Mouse (Mus musculus) liver, adult 2 months (tissue): ENCODE data around the gene Mef2d. TPM values are rescaled to one million over a fixed set of nuclear protein-coding genes. Genes with fewer than 3 reads are reported as not detected.

ENCODE experiments used
- DNase-seq: peaks from one replicate; pipeline ENCODE4 v3.0.0-alpha.2; 2011; ENCODE audit warnings: low read depth, low spot score; ENCODE audit errors: extremely low read depth
- H3K27ac ChIP-seq: fragments of 200-500 bp; replicated peaks from 2 replicates; pipeline ENCODE4 v1.5.1; 2012; ENCODE audit warnings: low read depth, mild to moderate bottlenecking, control low read depth, inconsistent platforms, low read length; ENCODE audit not compliant: insufficient read depth
- H3K27me3 ChIP-seq: fragments of 200-500 bp; 2 replicates; pipeline ENCODE4 v1.6.1; 2012; ENCODE audit warnings: mild to moderate bottlenecking, moderate library complexity, low read length, inconsistent platforms; ENCODE audit not compliant: control insufficient read depth, insufficient read depth
- H3K36me3 ChIP-seq: fragments of 200-500 bp; 2 replicates; pipeline ENCODE4 v1.6.1; 2012; ENCODE audit warnings: low read length, inconsistent platforms; ENCODE audit not compliant: control insufficient read depth, insufficient read depth
- H3K4me1 ChIP-seq: fragments of 200-500 bp; 2 replicates; pipeline ENCODE4 v1.6.1; 2011; ENCODE audit warnings: low read length; ENCODE audit not compliant: control insufficient read depth, insufficient read depth
- H3K4me3 ChIP-seq: fragments of 200-500 bp; 2 replicates; pipeline ENCODE4 v1.5.1; 2011; ENCODE audit warnings: low read depth, mild to moderate bottlenecking, control low read depth, low read length, moderate library complexity; ENCODE audit not compliant: insufficient read depth
- H3K79me2 ChIP-seq: fragments of 200-500 bp; 2 replicates; pipeline ENCODE4 v1.6.1; 2012; ENCODE audit warnings: inconsistent platforms, mild to moderate bottlenecking, low read length, moderate library complexity; ENCODE audit not compliant: control insufficient read depth, insufficient read depth
- H3K9ac ChIP-seq: fragments of 200-500 bp; 2 replicates; pipeline ENCODE4 v1.6.1; 2012; ENCODE audit warnings: low read depth, mild to moderate bottlenecking, control low read depth, inconsistent platforms, low read length
- CTCF ChIP-seq: fragments of 200-500 bp; IDR thresholded peaks from 2 replicates; pipeline ENCODE4 v1.5.1; 2011; ENCODE audit warnings: low read depth, low read length, control low read depth
- POLR2A ChIP-seq: fragments of 200-500 bp; IDR thresholded peaks from 2 replicates; pipeline ENCODE4 v1.6.1; 2011; ENCODE audit warnings: low read length, control low read depth; ENCODE audit not compliant: insufficient read depth; ENCODE audit errors: extremely low read depth
- WGBS: fragments of 180-500 bp; shearing (Covaris S2); methylation state at CpG from one replicate; pipeline ENCODE4 v1.1.7; 2018; 5-methylcytosine and 5-hydroxymethylcytosine counted together
- polyA plus RNA-seq: library from polyadenylated mRNA; depleted of rRNA; stranded (reverse); fragments of >200 nt; gene quantifications from 2 replicates; pipeline ENCODE4 v1.2.3, GENCODE M21; 2012
- total RNA-seq: library from RNA; depleted of rRNA; stranded (reverse); fragments of >200 nt; gene quantifications from 2 replicates; pipeline ENCODE4 v1.2.3, GENCODE M21; 2014

The Mef2d gene
- total and polyA plus RNA-seq, 2 experiments = 3.7 to 22.2 TPM

DNA sequence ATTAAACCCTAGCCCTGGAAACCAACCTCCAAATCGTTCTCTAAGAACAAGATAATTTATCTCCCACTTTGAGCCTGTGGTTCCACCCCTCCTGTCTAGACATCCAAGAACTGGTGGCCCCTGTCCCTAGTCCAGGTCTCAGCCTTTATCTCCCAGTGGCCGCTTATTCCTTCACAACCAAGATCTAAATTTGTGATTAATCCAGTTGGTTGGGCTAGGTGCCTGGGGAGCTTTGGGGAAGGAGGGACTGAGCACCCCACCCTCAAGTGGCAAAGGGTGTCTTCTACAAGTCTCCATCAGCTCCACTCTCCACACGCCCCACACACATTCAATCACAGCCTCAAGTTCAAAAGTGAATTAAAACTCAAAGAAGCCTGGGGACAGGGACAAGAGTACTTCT lies 64.3 kb downstream of the Mef2d start:
- TF ChIP-seq POLR2A (no peak), CTCF (no peak)
- 18% methylated on average over 3 of the region's 3 CpGs for WGBS
- H3K79me2 ChIP-seq = no peaks in the 10 kb centered on the region
- H3K27ac ChIP-seq = no peak overlapping the region
- no peak overlapping the region for H3K4me3 ChIP-seq
- H3K27me3 ChIP-seq = peaks cover 32% of the 10 kb centered on the region
- H3K9ac ChIP-seq = no peak overlapping the region
- no peaks in the 10 kb centered on the region for H3K4me1 ChIP-seq
- H3K36me3 ChIP-seq = no peaks in the 10 kb centered on the region
- no peak for DNase-seq

DNA sequence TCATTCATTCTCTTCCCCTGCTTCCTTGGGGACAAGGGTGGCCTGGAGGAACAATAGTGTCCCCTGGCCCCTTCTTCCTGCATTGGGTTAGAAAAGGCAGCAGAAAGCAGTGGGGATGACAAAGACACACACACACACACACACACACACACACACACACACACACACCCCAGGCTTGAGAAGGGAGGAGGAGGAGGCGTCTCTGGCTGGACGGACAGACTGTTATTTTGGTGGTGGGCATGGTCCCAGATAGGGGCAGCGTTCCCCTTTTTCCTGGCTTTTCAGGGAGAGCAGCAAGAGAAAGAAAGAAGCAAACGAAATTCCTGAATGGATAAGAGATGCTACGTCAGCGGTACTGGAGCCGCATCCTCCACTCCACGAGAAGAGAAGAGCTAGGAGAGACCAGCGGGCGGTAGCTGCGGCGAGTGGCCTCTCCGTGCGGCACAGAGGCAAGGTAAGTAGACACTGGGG lies 64.8 kb downstream of the Mef2d start:
- no peak for DNase-seq
- no peak overlapping the region for H3K27ac ChIP-seq
- no peaks in the 10 kb centered on the region for H3K36me3 ChIP-seq
- WGBS = 6% methylated on average over 14 of the region's 14 CpGs
- H3K4me1 ChIP-seq = no peaks in the 10 kb centered on the region
- no peak overlapping the region for H3K4me3 ChIP-seq
- H3K79me2 ChIP-seq = no peaks in the 10 kb centered on the region
- H3K9ac ChIP-seq = no peak overlapping the region
- H3K27me3 ChIP-seq = peaks cover 29% of the 10 kb centered on the region
- TF ChIP-seq POLR2A (no peak), CTCF (no peak)

DNA sequence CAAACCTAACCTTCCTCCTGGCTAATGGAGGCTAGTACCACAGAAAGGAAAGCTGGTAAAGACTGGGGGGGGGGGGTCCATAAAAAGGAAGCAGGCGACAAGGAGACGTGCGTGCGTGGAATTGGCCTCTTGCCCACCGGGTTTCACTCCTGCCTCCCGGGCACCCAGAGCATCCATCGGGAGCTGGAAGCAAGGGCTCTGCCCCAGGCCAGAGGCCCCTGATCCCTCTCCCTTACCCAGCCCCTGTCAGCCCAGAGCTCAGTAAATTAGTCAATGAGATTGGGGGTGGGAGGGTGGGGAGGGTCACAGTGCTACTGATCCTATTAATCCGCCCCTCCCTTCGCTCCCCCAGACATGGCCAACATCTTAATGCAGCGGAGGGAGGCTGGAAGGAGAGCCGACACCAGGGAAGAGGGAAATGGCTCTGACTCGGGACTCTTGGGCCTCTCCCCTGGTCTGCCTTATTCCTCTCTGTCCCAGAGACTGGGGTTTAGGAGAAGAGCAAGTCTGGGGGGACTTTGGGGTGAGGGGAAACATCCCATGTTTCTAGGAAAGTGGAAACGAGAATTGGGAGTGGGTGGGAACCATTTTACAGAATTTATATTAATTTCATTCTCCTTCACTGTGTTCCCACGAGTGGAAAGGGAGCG lies 65.4 kb downstream of the Mef2d start:
- Histone ChIP-seq H3K79me2 (no peaks in the 10 kb centered on the region), H3K27me3 (peaks cover 29% of the 10 kb centered on the region), H3K4me1 (no peaks in the 10 kb centered on the region), H3K36me3 (no peaks in the 10 kb centered on the region), H3K4me3 (no peak overlapping the region), H3K9ac (no peak overlapping the region), H3K27ac (no peak overlapping the region)
- no peak for DNase-seq
- WGBS = 10% methylated on average over 15 of the region's 15 CpGs
- TF ChIP-seq CTCF (no peak), POLR2A (no peak)

DNA sequence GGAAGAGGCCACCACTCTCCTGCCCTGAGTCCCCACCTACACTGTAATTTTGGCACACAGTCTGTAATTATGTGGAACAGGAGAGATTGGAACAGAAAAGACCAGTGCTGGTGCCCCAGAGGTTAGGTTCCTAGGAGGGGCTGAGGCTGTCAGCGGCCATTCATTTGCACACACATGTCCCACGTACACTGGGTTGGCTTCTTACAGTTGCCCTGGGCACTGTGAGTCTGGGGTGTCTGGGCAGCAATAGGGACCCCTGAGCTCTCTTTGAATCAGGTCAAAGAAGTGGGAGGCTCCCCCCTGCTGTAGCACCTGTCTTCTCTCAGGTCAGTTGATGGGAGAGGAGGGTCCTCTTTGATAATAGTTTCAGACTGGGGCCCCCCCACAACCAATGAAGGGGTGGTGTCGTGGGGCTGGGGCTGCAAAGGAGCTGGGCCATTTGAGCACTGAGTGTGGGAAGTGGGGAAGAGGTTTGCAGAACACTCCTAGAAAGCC lies 66.1 kb downstream of the Mef2d start:
- H3K9ac ChIP-seq = no peak overlapping the region
- no peaks in the 10 kb centered on the region for H3K4me1 ChIP-seq
- no peak for TF ChIP-seq CTCF
- no peak for TF ChIP-seq POLR2A
- H3K79me2 ChIP-seq = no peaks in the 10 kb centered on the region
- H3K4me3 ChIP-seq = no peak overlapping the region
- no peaks in the 10 kb centered on the region for H3K36me3 ChIP-seq
- DNase-seq = no peak
- 25% methylated on average over 3 of the region's 3 CpGs for WGBS
- H3K27me3 ChIP-seq = peaks cover 27% of the 10 kb centered on the region
- H3K27ac ChIP-seq = no peak overlapping the region

DNA sequence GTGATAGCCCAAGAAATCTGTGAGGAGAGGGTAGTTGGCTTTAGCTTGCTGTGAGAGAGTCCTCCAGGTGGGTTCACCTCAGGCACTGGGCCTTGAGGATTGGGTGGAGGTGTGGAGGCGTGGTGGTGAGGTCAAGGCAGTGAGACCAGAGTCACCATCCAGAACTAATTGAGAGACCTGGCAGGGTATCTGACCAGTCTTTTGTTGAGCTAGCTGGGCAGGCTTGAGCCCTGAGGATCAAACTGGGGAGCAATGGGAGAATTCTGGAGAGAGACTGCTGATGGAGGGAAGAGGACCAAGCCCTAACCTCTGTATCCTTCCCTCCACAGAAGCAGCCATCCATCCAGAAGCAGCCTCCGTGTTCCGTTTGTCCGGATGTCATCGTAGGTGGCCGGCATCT lies 67.1 kb downstream of the Mef2d start:
- no peaks in the 10 kb centered on the region for H3K4me1 ChIP-seq
- H3K9ac ChIP-seq = no peak overlapping the region
- no peak for TF ChIP-seq POLR2A
- no peak for TF ChIP-seq CTCF
- 4% methylated on average over 6 of the region's 6 CpGs for WGBS
- H3K4me3 ChIP-seq = no peak overlapping the region
- H3K27ac ChIP-seq = no peak overlapping the region
- no peaks in the 10 kb centered on the region for H3K79me2 ChIP-seq
- DNase-seq = no peak
- no peaks in the 10 kb centered on the region for H3K36me3 ChIP-seq
- H3K27me3 ChIP-seq = peaks cover 28% of the 10 kb centered on the region

DNA sequence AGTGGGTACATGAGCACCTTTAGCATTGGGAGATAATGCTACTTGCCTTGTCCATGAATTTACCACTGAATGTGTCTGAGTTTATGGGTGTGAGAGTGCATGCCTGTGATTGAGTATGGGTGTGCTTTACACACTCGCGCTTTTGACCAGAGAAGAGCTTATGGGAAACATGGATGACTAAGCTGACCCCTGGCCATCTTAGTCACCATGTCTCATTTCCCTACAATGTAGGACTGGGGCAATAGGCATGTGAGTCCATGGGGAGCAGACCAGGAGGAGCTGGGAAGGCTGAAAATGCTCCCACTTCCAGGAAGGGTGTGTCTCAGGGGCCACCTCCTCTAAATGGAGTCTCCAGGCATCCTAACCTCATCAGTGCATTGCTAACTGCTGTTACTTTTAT lies 67.9 kb downstream of the Mef2d start:
- no peak overlapping the region for H3K9ac ChIP-seq
- no peak overlapping the region for H3K27ac ChIP-seq
- no peaks in the 10 kb centered on the region for H3K79me2 ChIP-seq
- no peak for DNase-seq
- no peaks in the 10 kb centered on the region for H3K36me3 ChIP-seq
- no peak overlapping the region for H3K4me3 ChIP-seq
- TF ChIP-seq POLR2A (no peak), CTCF (no peak)
- peaks cover 35% of the 10 kb centered on the region for H3K27me3 ChIP-seq
- H3K4me1 ChIP-seq = no peaks in the 10 kb centered on the region
- 40% methylated on average over 2 of the region's 2 CpGs for WGBS
